Mouse (Mus musculus) cerebellum, postnatal 25 days (tissue): Measurements from ENCODE around the gene Slc19a2.
A peak's percentile ranks its signal among the peaks of the same experiment; 100 is the strongest.

Experiments used
- DNase-seq, 2 experiments: peaks; one replicate each; pipeline ENCODE4 v3.0.0; 2021; ENCODE audit warnings: mixed read lengths in 2 of 2

Gene Slc19a2

GRCm38 (mm10) chr1:164254836-164255235 is 6.0 kb downstream of the Slc19a2 start:
- no peak for DNase-seq

GRCm38 (mm10) chr1:164260171-164261028 is 11.6 kb downstream of the Slc19a2 start:
- DNase-seq = no peak

- no peak for DNase-seq
These were observed 12.7 kb downstream of the Slc19a2 start for GRCm38 (mm10) chr1:164261553-164261952.

DNA sequence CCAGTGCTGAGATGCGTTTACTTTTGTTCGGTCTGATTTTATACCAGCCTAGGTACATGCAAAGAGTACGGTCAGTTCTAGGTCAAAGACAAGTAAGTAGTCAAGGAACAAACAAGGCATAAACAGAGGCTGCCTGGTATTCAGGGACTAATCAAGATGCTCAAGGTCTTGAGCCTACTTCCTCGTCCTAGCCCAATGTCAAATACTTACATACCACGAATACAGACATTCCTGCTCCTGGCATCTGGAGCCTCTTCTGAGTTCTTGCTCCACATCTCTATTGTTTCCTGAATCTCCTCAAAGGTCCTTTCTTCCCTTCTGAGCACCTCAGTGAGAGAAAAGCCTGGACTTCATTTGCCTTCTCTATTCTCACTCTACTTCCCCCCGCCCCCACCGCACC is 22.1 kb downstream of the Slc19a2 start:
- DNase-seq = no peak

GRCm38 (mm10) chr1:164273659-164274058 is 24.8 kb downstream of the Slc19a2 start:
- DNase-seq = no peak

GRCm38 (mm10) chr1:164275455-164275954 is 26.7 kb downstream of the Slc19a2 start, which contains the start of gene Ccdc181:
Ccdc181 (plus strand) TSS chr1:164275585.
- peak; percentile 94 to 96 for DNase-seq

GRCm38 (mm10) chr1:164276552-164276951 is 27.7 kb downstream of the Slc19a2 start:
- no peak for DNase-seq

GRCm38 (mm10) chr1:164279332-164279731 is 30.5 kb downstream of the Slc19a2 start:
- DNase-seq = no peak

- no peak for DNase-seq
These were observed 35.2 kb downstream of the Slc19a2 start for GRCm38 (mm10) chr1:164284007-164284406.

GRCm38 (mm10) chr1:164287406-164287805 is 38.6 kb downstream of the Slc19a2 start:
- DNase-seq = peak; percentile 80 to 85

GRCm38 (mm10) chr1:164292040-164292439 is 43.2 kb downstream of the Slc19a2 start:
- no peak for DNase-seq

DNA sequence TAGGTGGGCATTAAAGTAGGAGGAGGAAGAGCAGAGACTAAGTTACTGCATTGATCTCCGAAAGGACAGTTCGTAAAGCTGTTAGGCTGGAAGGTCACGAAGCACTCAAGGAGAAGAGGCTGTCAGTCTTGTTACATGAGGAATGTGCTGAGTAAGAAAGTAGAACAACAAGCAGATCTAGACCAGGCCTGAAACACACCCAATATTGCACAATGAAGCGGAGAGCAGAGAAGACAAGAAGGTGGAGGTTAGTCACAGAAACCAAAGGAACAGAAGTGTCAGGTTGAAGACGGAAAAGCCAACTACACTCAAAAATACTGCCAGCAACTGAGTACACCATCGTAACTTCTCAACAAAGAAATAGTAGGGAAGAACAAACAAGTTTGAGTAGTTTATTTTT is 45.2 kb downstream of the Slc19a2 start:
- DNase-seq = no peak

- DNase-seq = no peak
These were observed 47.6 kb downstream of the Slc19a2 start for GRCm38 (mm10) chr1:164296473-164296872.

- no peak for DNase-seq
These were observed 53.1 kb downstream of the Slc19a2 start for GRCm38 (mm10) chr1:164301949-164302348.

DNA sequence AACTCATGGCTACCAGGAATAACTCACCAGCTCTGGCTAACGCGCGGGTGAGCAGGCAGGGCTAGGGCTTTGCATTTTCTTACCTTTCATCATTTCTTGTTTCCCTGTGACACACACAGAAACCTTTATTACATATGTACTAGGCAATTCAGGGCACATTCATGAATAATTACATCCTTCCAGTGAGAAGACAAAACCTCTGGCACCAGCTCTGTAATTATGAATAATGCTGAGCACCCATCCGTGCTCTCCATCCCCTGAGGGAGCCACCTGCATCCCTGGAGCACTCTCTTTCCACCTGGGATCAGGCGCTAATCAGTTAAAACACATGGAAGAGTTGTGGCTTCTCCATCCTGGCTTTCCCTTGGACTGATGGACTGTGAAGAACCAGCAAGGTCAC is 55.0 kb downstream of the Slc19a2 start, which contains the start of gene Nme7:
Nme7 (plus strand) TSS at position 301 of the 400 bp plus-strand sequence.
- no peak for DNase-seq

DNA sequence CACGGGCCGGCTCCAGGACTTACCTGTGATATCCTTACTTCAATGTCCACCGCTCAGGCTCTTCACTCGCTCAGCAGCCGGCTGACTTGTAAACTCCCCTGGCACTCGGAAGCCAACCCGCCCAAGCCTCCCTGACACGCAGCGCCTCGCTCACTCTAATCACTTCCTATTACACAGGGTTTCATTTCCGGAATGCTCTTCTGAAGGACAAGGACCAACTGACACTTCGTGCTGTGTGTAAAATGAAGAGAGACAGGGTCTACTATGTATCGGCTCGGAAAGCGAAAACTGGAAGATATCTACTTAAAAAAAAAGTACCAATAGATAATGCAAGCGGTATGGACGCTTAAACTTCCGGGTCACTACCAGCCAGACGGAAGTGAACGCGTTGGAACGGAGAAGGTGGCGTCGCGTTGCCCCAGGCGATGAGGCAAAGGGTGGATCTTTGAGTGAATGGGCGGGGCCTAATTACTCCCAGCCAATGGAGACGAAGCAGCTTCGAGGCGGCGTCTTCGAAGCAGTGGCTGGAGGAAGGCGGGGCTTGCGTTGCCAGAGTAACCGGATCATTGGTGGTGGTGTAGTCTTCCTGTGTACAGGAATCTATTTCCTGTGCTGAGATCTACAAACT is 58.4 kb downstream of the Slc19a2 start, which contains the start of gene Blzf1:
Blzf1 (minus strand) TSS at position 366 of the 628 bp plus-strand sequence.
- DNase-seq = peak; percentile 92 to 98

GRCm38 (mm10) chr1:164307922-164308321 is 59.1 kb downstream of the Slc19a2 start:
- no peak for DNase-seq

DNA sequence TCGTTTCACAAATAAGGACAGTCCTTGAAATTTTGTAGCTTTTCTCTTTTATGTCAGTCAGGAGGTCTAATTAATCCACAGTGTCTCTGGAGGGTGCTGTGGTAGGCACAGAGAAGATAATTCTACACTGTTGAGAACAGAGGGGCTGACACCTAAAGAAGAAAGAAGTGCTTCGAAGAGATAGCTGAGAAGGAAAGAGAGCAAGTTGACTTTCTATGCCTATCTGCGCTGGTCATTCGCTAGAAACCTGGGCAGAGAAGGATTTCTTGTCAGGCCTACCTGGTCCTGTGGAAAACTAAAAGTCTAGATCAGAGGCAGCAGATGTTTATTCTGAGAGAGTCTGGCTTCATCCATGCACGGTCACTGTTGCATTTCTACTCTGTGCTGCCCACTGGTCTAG is 65.2 kb downstream of the Slc19a2 start:
- no peak for DNase-seq
